Mouse (Mus musculus) CD4-positive helper T cell, adult 2 months (primary cell): ENCODE measurements around the gene Scnn1g.

Experiments
- DNase-seq: peaks from one replicate; pipeline ENCODE4 v3.0.0-alpha.2; 2012; ENCODE audit warnings: low read depth, missing footprints, low spot score

Gene Scnn1g

DNA sequence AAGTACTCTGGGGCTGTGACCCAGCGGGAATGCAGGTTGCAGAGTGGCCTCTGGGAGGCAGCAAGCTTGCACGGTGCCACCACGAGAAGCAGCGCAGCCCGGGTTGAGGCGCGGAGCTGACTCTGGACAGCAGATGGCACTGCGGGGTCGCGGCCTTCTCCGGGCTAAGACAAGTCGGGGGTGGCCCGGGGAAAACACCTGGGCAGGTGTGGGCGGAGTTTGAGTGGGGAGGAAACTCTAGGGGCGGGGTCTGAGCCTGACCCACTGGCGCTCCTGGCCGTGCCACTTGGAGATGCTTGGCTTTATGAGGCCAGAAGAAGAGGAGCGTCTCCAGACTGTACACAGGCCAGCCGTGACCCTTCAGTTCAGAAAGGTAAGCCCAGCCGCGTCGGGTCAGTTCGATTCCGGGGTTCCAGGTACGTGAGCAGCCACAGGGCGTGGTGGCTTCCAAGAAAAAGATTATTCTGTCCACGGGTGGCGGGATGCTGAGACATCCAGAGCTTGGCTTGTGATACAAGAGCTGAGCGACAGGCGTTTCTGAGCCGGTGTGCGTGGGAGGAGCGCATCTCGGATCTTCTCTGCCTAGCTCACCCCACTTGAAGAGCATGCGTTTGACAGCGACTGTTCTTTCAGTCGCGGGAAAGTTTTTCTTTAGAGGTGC lies at the start of gene Scnn1g:
Scnn1g (plus strand) TSS at position 309 of the 661 bp plus-strand sequence.
- peak; percentile 83 for DNase-seq

DNA sequence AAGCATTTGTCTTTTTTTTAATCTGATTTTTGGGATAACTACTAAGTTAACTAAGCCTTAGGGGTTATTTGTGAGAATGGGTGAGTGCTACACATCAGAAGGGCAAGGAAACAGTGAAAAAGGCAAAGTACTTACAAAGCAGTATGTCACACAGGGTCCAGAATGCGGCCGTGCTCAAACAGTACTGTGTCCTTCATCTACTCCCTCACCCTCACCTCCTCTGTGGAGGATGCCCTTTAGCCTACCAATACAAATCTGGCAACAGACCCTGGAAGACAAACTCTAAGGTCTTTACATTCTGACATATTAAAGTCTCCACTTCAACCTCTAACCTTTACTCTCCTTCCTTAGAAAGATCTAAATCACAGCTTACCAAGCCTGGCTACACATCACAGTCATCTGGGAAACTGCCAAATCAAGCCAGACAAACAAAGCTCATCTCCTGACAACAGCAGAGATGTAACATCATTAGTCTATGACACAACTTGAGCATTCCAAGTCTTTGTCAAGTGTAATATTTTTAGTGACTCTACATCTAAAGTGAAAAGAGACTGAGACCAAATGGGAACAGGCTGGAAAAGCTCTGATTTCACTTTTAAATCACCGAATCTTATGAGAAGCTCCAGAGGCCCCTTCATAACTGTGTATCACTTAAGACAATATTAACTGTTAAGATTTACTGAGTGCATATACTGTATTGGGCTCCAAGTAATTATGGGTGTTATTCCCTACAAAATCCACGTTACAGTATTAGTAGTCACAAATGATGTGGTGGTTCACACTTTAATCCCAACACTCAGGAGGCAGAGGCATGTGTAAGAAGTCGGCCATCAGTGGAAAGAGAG lies 48.9 kb upstream of the Scnn1g start:
- DNase-seq = no peak

DNA sequence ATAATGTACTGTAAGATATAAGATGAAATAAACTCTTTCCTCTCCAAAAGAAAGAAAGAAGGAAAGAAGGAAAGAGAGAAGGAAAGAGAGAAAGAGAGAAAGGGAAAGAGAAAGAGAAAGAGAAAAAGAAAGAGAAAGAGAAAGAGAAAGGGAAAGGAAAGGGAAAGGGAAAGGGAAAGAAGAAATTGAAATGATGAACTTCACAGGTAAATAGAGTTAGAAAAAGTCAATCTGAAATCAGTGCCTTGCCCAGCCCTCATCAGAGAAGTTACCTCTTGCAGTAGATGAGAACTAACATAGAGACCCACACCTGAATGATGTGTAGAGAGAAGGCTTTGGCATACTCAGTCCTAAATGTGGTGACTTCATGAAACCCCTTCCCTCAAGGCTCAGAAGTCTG lies 44.9 kb upstream of the Scnn1g start:
- peak; percentile 13 for DNase-seq

DNA sequence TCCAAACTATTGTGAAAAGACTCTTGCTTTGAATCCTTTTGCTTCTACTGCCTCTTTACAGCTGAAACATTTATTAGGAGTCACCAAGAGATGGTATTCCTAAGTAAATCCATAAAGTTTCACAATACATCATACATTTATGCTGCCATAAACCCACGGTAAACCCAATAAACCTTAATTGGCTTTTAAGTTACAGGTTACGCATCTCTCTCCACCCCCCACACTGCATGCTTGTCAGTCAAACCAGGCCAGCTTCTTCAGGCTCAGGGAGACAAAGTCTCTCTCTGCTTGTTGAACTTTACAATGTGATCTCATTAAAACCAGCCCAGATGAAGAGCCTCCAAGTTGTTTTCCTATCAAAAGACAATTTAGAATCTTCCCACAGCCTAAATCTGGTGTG lies 42.5 kb upstream of the Scnn1g start:
- DNase-seq = no peak

DNA sequence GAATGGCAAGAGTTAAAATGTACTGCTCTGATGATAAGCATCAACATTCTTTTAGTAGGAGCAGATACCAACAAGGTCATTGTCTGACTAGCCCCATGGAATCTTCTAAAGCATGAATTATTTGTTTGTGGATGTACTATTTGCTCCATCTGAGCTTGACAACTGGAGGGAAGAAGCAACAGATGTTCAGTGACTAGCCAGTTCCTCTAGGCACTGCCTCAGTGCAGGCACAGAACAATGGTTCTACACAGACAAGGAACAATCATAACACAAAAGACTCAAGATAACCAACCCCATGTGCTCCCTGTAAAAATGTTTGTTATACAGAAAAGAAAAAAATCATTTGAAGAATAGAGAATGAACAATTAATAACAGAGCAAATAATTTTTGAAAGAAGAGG lies 37.1 kb upstream of the Scnn1g start:
- no peak for DNase-seq

DNA sequence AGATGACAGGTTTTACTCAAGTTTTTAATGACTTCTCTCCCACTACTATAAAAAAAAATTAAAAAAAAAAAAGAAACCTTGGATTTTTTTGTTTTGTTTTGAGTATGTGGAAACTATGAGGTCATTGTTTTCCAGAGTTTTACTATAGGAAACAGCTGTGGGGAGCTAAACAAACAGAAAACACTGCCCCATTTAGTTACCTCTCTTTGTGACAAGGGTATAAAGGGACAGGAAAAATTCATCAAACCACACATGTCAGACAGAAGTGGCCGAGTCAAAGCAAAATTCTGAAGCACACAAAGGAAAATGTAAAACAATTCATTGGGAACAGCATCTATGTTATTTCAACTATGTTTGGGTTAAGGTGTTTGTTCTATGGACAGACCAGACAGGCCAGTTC lies 36.7 kb upstream of the Scnn1g start:
- no peak for DNase-seq

DNA sequence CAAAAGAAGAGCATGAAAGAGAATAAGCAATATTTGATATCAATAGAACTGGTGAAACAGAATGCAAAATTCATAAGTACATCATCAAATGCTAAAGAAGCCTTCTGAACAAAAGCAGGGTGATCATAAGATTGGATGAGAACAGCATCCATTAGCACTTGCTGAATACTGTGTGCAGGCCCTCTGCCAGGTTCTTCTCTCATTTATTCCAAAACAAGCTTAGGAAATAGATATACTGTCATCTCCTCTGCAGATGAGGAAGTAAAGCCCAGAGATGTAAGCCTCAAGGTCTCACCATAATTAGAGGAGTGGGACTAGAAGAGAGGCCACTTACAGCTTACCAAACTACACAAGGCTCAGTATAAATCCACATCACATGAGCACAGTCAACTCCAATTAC lies 35.1 kb upstream of the Scnn1g start:
- DNase-seq = no peak

DNA sequence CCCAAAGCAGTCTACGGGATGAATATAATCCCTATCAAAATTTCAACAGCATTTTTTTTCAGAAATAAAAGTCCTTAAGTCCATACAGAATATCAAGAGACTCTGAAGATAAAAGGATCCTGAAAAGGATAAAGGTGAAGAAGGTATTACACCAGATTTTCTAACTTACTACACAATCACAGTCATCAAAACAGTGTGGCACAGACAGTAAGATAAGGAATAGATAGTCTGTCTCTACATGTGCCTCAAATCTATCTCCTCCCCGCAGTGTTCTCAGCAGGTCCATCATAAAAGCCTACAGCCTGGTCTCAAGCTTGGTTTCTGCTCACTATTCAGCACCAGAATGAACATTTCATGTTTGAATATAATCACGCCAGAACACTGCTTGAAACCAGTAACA lies 33.8 kb upstream of the Scnn1g start:
- DNase-seq = no peak

DNA sequence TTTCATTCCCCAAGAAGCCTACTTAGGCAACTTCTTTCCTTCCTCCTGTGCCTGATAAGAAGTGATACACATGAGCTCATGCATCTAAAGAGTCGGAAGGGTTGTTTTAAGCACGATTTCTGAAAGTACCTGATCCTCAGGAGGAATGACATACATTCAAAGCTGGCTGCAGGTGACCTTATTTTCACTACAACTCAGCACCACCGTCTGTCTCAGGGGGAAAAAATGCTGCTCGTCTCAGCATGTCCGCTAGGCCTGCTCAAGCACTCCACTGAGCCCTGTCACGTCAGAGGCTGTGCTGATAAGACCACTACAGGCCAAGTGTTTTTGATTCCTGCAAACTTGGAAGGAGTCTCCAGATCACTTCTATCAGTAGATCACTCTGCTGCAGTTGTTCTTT lies 32.3 kb upstream of the Scnn1g start:
- DNase-seq = no peak

DNA sequence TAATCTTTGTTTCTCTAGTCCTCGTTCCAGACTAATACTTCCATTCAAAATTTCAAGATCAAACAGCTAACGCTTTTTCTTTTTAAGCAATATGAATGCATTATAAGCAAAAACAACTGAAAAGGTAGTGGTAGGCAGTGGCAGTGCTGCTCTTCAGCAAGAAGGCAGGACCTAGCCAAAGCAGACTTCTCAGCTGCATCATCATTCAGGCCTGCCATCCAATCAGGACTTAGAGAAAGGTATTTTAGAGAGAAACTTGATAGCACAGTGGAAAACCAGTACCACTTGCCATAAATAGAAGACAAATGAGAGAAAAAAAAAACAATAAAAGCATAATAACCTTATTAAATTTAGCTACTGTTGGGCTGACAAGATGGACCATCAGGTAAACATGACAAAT lies 29.2 kb upstream of the Scnn1g start:
- no peak for DNase-seq

DNA sequence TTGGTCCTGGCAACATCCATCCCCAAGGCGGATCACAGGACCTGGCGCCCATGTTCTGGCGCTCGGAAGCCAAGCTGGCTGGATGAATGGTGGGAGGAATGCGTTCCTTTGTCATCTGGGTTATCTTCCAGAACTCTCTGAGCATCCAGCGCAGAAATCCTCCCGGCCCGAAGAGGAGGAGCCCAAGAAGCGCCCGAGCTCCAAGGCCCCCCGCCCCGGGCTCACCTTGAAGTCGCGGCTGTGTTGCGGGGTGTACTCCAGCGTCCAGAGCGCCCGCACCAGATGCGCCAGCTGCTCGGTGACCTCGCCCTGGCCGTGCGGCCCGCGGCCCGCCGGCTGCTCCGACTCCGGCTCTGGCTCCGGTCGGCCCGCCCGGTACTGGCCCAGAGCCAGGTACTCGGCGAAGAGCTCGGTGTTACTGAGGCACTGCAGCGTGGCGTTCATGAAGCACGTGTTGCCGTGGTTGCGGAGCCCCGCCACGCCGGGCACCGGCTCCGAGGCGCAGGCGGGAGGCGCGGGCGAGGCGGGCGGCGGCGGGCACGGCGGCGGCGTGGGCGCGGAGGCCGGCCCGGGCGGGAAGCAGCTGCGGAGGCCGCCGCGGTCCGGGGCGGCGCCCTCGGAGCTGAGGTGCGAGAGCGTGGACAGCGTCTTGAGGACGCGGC lies 27.7 kb upstream of the Scnn1g start:
- DNase-seq = peak; percentile 60

DNA sequence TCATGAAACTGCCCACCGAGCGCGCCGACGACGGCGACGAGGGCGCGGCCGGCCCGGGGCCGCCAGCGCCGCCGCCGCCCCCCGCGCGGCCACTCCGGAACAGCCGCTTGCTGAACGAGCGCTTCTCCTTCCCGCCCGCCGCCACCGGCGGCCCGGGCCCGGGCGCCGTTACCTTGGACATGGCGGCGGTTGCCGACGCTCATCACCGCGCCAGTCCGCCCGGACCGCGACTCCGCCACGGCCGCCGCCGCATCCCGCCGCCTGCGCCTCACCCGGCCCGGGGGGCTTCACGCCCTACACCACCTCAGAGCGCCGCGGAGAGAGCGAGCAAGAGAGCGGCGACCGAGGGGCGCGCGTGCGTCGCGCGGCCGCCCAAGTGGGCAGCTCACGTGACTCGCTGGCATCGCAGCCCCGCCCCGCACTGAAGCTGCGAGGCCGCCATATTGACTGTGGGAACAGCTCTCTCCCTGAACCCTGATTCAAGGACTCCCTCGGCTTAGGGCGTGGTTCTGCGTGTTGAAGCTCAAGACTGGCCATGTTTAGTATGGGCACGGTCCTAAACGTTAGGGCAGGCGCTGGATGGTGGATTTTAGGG lies 27.1 kb upstream of the Scnn1g start, which contains the start of gene Usp31:
Usp31 (minus strand) TSS at position 181 of the 595 bp plus-strand sequence.
- DNase-seq = peak; percentile 96

DNA sequence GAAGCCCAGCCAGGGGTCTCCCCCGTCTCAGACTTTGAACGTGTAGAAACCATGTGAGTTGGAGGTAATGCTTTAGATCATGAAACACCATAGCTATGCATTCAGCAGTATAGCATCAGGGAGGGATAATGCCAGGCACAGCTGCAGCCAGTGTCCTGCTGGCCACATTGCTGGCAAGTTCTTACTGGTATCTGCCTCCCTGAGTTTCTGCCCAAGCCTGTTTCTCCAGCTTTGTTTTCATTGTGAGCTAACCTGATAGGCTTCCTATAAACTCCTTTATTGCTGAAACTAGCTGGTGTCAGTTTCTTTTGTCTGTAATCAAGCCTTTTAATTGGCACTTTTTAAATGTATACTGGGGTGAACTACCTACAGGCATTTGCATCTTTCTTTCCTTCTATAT lies 23.1 kb upstream of the Scnn1g start:
- no peak for DNase-seq

DNA sequence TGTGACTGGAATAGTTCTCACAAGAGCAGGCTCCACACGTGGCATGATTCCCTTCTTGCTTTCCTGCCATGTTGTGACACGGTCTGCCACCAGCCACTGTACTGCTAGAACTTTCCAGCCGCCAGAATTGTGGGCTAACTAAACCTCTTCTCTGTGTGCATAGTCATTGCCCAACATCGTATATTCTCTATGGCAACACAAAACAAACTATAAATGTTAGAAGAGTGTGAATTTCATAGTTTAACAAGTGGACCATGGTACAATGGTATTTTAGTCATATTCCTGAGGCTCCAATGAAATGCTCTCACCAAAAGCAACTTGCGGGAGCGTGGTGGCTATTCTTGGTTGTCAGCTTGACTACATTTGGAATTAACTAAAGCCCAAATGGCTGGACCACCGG lies 17.2 kb upstream of the Scnn1g start:
- no peak for DNase-seq

DNA sequence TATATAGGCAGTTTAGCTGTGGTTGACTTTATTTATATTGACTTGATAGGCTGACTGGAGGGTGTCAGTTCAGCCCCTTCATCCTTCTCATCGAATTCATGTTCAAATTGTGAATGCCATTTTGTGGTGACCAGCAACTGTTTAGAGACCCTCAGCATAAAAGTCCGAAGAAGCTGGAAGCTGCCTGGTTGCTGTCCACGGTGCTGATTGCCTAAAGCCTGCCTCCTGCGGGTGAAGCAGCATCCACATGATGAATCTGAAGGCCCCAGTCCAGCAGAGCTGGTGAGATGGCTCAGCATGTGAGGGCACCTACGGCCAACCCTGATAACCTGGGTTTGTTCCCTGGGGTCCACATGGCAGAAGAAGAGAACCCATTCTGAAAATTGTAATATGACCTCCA lies 4.1 kb upstream of the Scnn1g start:
- DNase-seq = no peak

DNA sequence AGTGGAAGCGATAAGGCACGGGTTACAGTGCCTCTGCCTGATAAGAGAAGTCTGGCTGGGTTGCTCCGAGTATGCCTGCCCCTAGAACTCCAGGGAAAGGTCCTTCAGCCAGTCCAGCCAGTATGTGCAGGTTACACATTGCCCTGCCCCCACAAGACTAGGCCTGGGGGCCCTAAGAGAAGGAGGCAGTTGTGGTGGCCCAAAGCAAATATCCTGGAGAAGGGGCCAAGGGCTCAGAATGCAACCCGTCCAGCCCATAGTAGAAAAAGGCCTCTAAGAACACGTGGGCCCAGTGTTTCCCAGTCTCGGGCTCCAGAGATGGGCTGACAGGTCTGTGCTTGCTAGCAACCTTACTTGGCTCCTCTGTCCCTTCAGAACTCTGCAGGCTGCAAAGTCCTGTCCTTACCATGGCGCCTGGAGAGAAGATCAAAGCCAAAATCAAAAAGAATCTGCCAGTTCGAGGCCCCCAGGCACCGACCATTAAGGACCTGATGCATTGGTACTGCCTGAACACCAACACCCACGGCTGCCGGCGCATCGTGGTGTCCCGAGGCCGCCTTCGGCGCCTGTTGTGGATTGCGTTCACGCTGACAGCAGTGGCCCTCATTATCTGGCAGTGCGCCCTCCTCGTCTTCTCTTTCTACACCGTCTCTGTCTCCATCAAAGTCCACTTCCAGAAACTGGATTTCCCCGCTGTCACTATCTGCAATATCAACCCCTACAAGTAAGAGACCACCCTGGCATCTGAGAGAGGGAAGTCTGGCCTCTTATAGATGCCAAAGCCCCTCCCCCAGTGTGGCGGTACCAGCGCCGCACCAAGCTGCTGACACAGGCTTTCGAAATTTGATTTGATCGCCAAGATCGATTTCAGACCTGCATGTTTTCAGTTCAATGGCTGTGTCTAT lies 3.5 kb downstream of the Scnn1g start:
- no peak for DNase-seq

DNA sequence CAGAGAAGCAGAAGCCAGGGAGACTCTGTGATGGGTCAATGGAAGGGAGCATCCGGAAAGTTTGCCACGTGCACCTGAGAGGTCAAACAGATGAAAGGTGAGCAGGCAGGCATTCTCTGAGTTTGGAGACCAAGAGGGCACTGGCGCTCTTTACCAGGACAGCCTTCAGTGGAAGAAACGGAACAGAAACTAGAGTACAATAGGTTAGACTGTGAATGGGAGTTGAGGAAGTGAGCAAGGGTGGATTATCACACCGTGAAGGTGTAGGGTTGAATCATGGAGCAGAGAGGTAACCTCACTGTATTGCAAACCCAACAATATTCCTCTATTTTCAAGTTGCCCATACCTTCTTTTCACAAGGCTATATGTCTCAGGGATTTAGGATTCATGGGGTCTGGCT lies 16.0 kb downstream of the Scnn1g start:
- no peak for DNase-seq

DNA sequence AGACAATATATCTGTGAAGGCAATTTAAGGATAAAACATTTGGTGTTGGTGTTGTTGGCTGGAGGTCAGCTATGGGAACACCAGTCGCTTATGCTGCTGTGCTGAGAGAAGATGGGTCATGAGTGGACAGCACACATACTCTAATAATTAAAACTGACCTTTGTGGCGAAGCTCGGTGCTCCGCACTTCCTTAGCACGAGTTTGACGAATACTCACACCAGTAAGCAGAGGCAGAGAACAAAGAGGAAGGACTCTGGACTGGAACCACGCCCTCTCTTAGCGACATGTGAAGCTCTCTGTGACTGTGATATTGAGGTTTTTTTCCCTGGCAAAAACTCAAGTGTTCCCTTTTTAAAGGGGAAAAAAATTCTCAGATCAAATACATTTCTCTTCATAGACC lies 20.5 kb downstream of the Scnn1g start:
- DNase-seq = no peak

DNA sequence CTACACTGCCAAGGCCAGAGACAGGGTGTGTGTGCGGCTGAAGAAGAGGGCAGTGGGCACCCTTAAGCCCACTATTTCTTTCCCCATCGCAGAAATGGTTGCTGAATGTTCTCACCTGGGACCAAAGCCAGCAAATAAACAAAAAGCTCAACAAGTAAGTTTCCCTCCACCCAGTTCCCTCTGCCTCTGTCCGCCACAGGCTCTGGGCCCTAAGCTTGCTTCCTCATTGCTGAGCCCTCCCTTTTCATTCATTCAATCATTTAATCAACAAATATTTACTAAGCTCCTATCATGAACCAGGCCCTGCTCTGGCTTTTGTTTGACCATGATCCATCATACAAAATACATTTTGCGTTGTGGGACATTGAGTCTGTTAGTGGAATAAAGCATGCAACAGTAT lies 29.0 kb downstream of the Scnn1g start:
- DNase-seq = no peak

DNA sequence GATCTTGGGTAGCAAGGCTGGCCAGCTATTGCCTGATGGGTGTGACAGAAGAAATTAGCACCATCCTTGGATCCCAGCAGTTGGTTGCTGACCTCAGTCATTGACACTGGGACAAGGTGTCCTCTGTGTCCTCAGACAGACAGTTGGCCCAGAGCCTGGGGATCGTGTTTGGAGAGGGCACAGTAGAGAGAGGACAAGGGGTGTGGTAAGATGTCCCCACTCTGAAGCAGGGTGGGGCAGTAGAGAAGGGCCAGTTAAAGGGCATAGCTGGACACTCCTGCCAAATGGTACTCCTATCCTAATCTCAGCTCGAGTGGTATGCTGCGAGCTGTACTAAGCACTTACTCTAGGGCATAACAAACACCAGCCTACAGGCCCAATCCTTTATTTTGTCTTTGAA lies 33.6 kb downstream of the Scnn1g start:
- DNase-seq = no peak

DNA sequence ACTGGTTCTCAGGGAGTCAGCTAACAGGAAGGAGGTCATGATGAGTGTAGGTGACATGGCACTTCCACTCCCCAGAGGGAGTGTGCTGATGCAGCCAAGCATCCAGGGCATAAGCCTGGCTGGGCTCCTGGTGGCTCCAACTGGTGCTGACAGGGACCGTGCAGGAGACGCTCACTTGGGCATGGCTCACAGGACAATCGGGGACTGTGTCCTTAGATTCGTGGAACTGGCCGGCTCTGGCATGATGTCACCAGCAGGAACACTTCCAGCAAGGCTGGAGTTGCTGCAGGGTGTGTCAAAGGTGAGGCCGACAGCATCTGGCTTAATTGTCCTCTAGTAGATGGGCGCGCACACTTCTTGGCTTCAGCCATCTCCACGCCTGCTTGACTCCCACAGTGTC lies 34.7 kb downstream of the Scnn1g start:
- DNase-seq = no peak
